Mouse (Mus musculus) left cerebral cortex, adult 2 months (tissue): ENCODE measurements at regions not wholly inside any gene's neighbourhood (a gene's known extent, or its start where the extent isn't known, plus 50 kb on each side); places are given as distances from the start of the nearest gene placed in this dataset.

ENCODE experiments used
- DNase-seq, 2 experiments: peaks; one replicate each; pipeline ENCODE4 v3.0.0; 2021 to 2022; ENCODE audit warnings: low spot score in 2 of 2, mixed read lengths in 1 of 2; ENCODE audit errors: extremely low spot score in 1 of 2
- H3K27ac ChIP-seq: fragments of 200-600 bp; 2 replicates; pipeline ENCODE4 v1.8.1; 2022
- H3K4me3 ChIP-seq: fragments of 200-600 bp; 2 replicates; pipeline ENCODE4 v1.8.1; 2022
- CTCF ChIP-seq: fragments of 200-600 bp; IDR thresholded peaks from 2 replicates; pipeline ENCODE4 v1.8.1; 2022; ENCODE audit warnings: antibody characterized with exemption, mild to moderate bottlenecking, moderate library complexity
- intact Hi-C: fragments of 180-260 bp; cut with DNase I; formaldehyde crosslinking; loops from one replicate; pipeline ENCODE4 v1.15.1; 2025

- H3K4me3 ChIP-seq, result no peak overlapping the region
- no peak for TF ChIP-seq CTCF
- no peak for DNase-seq
- intact Hi-C loops, result no loop called here
- no peak overlapping the region for H3K27ac ChIP-seq
Observed at GRCm38 (mm10) chr2:6263565-6263964, 50.7 kb upstream of the Echdc3 start.

GRCm38 (mm10) chr2:6264085-6264783 is 51.4 kb upstream of the Echdc3 start:
- intact Hi-C loops, result no loop called here
- DNase-seq, result no peak
- TF ChIP-seq CTCF, result no peak
- Histone ChIP-seq H3K27ac (no peak overlapping the region), H3K4me3 (no peak overlapping the region)

- no peak overlapping the region for H3K4me3 ChIP-seq
- DNase-seq, result no peak
- TF ChIP-seq CTCF, result no peak
- intact Hi-C loops, result no loop called here
- no peak overlapping the region for H3K27ac ChIP-seq
Observed at GRCm38 (mm10) chr2:6265117-6265516, 52.3 kb upstream of the Echdc3 start.

- no peak overlapping the region for H3K27ac ChIP-seq
- TF ChIP-seq CTCF, result no peak
- no peak for DNase-seq
- intact Hi-C loops, result no loop called here
- H3K4me3 ChIP-seq, result no peak overlapping the region
Observed at GRCm38 (mm10) chr2:6267066-6267465, 54.2 kb upstream of the Echdc3 start.

GRCm38 (mm10) chr2:6267537-6267936 is 54.7 kb upstream of the Echdc3 start:
- peak; percentile 31 to 69 for DNase-seq
- Histone ChIP-seq H3K27ac (no peak overlapping the region), H3K4me3 (no peak overlapping the region)
- no peak for TF ChIP-seq CTCF
- intact Hi-C loops, result no loop called here

GRCm38 (mm10) chr2:6272514-6272913 is 50.0 kb upstream of the Usp6nl start:
- intact Hi-C loops, result no loop called here
- DNase-seq, result no peak
- H3K27ac ChIP-seq, result no peak overlapping the region
- TF ChIP-seq CTCF, result no peak
- no peak overlapping the region for H3K4me3 ChIP-seq
